Mouse (Mus musculus) liver, adult 2 months (tissue): ENCODE data around the gene Fndc3b. TPM values are rescaled to one million over a fixed set of nuclear protein-coding genes. Genes with fewer than 3 reads are reported as not detected.

Experiments used
- DNase-seq: peaks from one replicate; pipeline ENCODE4 v3.0.0-alpha.2; 2011; ENCODE audit warnings: low read depth, low spot score; ENCODE audit errors: extremely low read depth
- H3K27ac ChIP-seq: fragments of 200-500 bp; replicated peaks from 2 replicates; pipeline ENCODE4 v1.5.1; 2012; ENCODE audit warnings: low read depth, mild to moderate bottlenecking, control low read depth, inconsistent platforms, low read length; ENCODE audit not compliant: insufficient read depth
- H3K27me3 ChIP-seq: fragments of 200-500 bp; 2 replicates; pipeline ENCODE4 v1.6.1; 2012; ENCODE audit warnings: mild to moderate bottlenecking, moderate library complexity, low read length, inconsistent platforms; ENCODE audit not compliant: control insufficient read depth, insufficient read depth
- H3K36me3 ChIP-seq: fragments of 200-500 bp; 2 replicates; pipeline ENCODE4 v1.6.1; 2012; ENCODE audit warnings: low read length, inconsistent platforms; ENCODE audit not compliant: control insufficient read depth, insufficient read depth
- H3K4me1 ChIP-seq: fragments of 200-500 bp; 2 replicates; pipeline ENCODE4 v1.6.1; 2011; ENCODE audit warnings: low read length; ENCODE audit not compliant: control insufficient read depth, insufficient read depth
- H3K4me3 ChIP-seq: fragments of 200-500 bp; 2 replicates; pipeline ENCODE4 v1.5.1; 2011; ENCODE audit warnings: low read depth, mild to moderate bottlenecking, control low read depth, low read length, moderate library complexity; ENCODE audit not compliant: insufficient read depth
- H3K79me2 ChIP-seq: fragments of 200-500 bp; 2 replicates; pipeline ENCODE4 v1.6.1; 2012; ENCODE audit warnings: inconsistent platforms, mild to moderate bottlenecking, low read length, moderate library complexity; ENCODE audit not compliant: control insufficient read depth, insufficient read depth
- H3K9ac ChIP-seq: fragments of 200-500 bp; 2 replicates; pipeline ENCODE4 v1.6.1; 2012; ENCODE audit warnings: low read depth, mild to moderate bottlenecking, control low read depth, inconsistent platforms, low read length
- CTCF ChIP-seq: fragments of 200-500 bp; IDR thresholded peaks from 2 replicates; pipeline ENCODE4 v1.5.1; 2011; ENCODE audit warnings: low read depth, low read length, control low read depth
- POLR2A ChIP-seq: fragments of 200-500 bp; IDR thresholded peaks from 2 replicates; pipeline ENCODE4 v1.6.1; 2011; ENCODE audit warnings: low read length, control low read depth; ENCODE audit not compliant: insufficient read depth; ENCODE audit errors: extremely low read depth
- WGBS: fragments of 180-500 bp; shearing (Covaris S2); methylation state at CpG from one replicate; pipeline ENCODE4 v1.1.7; 2018; 5-methylcytosine and 5-hydroxymethylcytosine counted together
- polyA plus RNA-seq: library from polyadenylated mRNA; depleted of rRNA; stranded (reverse); fragments of >200 nt; gene quantifications from 2 replicates; pipeline ENCODE4 v1.2.3, GENCODE M21; 2012; rRNA removed
- total RNA-seq: library from RNA; depleted of rRNA; stranded (reverse); fragments of >200 nt; gene quantifications from 2 replicates; pipeline ENCODE4 v1.2.3, GENCODE M21; 2014; rRNA removed

Fndc3b gene
- total RNA-seq (9.4 and 9.9 TPM in 2 replicates), polyA plus RNA-seq (3.3 and 3.9 TPM in 2 replicates)

DNA sequence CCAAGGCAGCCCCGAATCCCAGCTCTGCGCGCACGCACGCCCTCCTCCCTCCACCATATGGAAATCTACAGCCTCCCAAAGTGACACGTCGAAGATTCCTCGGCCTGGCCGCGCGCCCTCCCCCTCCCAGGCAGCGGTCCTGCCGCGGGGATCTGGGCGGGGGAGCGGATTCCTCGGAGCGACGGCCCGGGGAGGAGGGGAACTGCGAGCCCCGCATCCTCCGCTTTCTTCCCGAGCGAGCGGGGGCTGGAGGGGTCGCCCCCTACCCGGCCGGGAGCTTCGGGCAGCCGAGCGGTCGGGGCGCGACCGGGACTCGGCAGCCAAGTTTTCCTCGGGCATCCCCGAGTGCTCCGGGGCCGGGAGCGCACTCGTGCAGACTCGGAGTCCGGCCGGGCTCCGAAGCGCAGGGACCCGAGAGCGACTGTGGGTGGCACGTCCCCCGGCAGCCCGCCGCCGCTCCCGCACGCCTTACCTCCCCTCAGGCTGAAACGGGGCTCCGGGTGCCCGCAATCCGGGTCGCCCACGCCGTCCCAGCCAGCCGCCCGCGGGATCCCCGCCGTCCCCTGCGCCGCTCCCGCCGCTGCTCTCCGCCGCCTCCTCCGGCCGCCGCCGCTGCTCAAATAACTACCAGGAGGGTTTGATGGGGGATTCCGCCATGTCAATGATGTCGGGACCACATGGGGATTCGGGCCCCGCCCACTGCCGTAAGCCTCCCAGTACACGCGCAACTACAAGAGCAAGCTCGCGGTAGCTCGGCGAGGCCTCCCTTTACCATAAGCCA lies at the start of gene Fndc3b:
Gene Fndc3b, minus strand, starts transcription at position 660 of the 781 bp plus-strand sequence.
- no peak for TF ChIP-seq CTCF
- TF ChIP-seq POLR2A, result peak; percentile 63; the same call in 1 of the 2 replicates
- no peaks in the 10 kb centered on the region; the same call in 1 of the 2 replicates for H3K4me1 ChIP-seq
- no peaks in the 10 kb centered on the region for H3K36me3 ChIP-seq
- peak within 1 kb of the TSS; percentile 72 for H3K4me3 ChIP-seq
- peak; percentile 74 for DNase-seq
- peaks cover 7% of the 10 kb centered on the region; the same call in 1 of the 2 replicates for H3K79me2 ChIP-seq
- no peaks in the 10 kb centered on the region for H3K27me3 ChIP-seq
- WGBS, result 1% methylated on average over 82 of the region's 90 CpGs
- H3K27ac ChIP-seq, result peak within 1 kb of the TSS; percentile 95
- H3K9ac ChIP-seq, result peak within 1 kb of the TSS; percentile 88

- no peak overlapping the region for H3K9ac ChIP-seq
- H3K4me1 ChIP-seq, result no peaks in the 10 kb centered on the region
- 88% methylated on average over 2 of the region's 2 CpGs for WGBS
- no peak overlapping the region for H3K4me3 ChIP-seq
- no peaks in the 10 kb centered on the region for H3K79me2 ChIP-seq
- H3K27me3 ChIP-seq, result no peaks in the 10 kb centered on the region
- DNase-seq, result no peak
- TF ChIP-seq CTCF (no peak), POLR2A (no peak)
- no peaks in the 10 kb centered on the region for H3K36me3 ChIP-seq
- no peak overlapping the region for H3K27ac ChIP-seq
Observed at GRCm38 (mm10) chr3:27760278-27760677, 49.2 kb upstream of the Fndc3b start.

GRCm38 (mm10) chr3:27758976-27759375 lies 47.9 kb upstream of the Fndc3b start:
- no peak overlapping the region for H3K27ac ChIP-seq
- H3K27me3 ChIP-seq, result no peaks in the 10 kb centered on the region
- no peak overlapping the region for H3K9ac ChIP-seq
- no peak overlapping the region for H3K4me3 ChIP-seq
- H3K79me2 ChIP-seq, result no peaks in the 10 kb centered on the region
- WGBS, result 66% methylated on average over 6 of the region's 6 CpGs
- H3K36me3 ChIP-seq, result no peaks in the 10 kb centered on the region
- TF ChIP-seq POLR2A, result no peak
- no peak for TF ChIP-seq CTCF
- H3K4me1 ChIP-seq, result no peaks in the 10 kb centered on the region
- no peak for DNase-seq

DNA sequence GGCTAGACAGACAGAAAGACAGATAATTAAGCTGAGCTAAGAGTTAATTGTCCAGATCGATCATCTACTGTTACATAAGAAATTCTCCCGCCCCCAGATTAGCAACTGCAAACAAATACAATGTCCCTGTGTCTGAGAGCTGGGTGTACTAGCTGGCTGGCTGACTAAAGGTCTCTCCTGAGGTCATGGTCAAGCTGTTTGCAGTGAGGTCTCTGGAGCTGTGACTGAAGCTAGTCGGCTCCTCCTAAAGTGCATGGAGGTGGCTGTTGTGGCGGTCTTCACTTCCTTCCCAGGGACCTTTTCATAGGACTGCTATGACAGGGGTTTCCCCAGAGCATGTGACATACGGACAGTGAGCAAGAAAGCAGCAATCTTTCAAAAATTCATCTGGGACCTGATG lies 40.5 kb upstream of the Fndc3b start:
- no peaks in the 10 kb centered on the region for H3K36me3 ChIP-seq
- TF ChIP-seq CTCF (no peak), POLR2A (no peak)
- H3K27me3 ChIP-seq, result no peaks in the 10 kb centered on the region
- WGBS, result 7% methylated on average over 5 of the region's 5 CpGs
- peak; percentile 84 for DNase-seq
- no peak overlapping the region for H3K4me3 ChIP-seq
- H3K4me1 ChIP-seq, result peaks cover 5% of the 10 kb centered on the region; the same call in 1 of the 2 replicates
- no peaks in the 10 kb centered on the region for H3K79me2 ChIP-seq
- H3K27ac ChIP-seq, result no peak overlapping the region
- H3K9ac ChIP-seq, result no peak overlapping the region

DNA sequence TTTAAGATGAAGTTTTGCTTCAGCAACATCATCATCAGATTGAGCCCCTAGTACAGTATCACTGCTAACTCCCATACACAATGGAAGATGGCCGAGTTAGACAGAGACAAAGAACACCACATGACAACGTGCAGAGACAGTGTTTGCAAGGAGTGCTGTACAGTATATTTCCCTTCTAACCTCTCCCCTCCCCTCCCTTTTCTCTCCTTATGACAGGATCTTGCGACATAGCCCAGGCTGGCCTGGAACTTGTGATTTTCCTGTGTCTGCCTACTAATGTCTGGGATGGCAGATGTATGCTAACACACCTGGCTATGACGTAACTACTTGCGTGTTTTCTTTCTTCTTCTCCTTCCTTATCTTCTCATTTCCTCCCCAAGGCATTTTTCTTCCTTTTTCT lies 40.0 kb upstream of the Fndc3b start:
- WGBS, result 27% methylated on average over 5 of the region's 5 CpGs
- H3K27me3 ChIP-seq, result no peaks in the 10 kb centered on the region
- no peak for TF ChIP-seq CTCF
- no peak for TF ChIP-seq POLR2A
- peaks cover 5% of the 10 kb centered on the region; the same call in 1 of the 2 replicates for H3K4me1 ChIP-seq
- no peak overlapping the region for H3K9ac ChIP-seq
- H3K79me2 ChIP-seq, result no peaks in the 10 kb centered on the region
- no peak for DNase-seq
- no peak overlapping the region for H3K27ac ChIP-seq
- no peak overlapping the region for H3K4me3 ChIP-seq
- H3K36me3 ChIP-seq, result no peaks in the 10 kb centered on the region

DNA sequence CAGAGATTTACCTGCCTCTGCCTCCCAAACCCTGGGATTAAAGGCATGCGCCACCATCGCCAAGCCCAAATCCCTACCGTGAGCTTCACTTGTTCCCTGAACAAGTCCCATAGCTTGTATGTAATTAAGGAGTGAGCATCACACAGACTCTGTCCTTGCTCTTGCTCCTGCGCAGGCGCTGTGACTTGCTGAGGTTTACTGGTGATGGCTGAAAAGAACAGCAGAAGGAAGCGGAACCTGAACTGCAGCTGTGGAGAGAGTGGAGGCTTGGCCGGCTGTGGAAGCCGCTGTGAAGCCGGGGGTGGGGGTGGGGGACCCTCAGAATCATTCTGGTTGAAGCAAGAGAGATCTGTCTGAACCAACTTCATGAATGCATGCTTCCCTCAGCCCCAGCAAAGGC lies 34.5 kb upstream of the Fndc3b start:
- Histone ChIP-seq H3K27me3 (no peaks in the 10 kb centered on the region), H3K4me1 (no peaks in the 10 kb centered on the region; the same call in 1 of the 2 replicates), H3K4me3 (no peak overlapping the region), H3K9ac (no peak overlapping the region), H3K79me2 (no peaks in the 10 kb centered on the region), H3K36me3 (no peaks in the 10 kb centered on the region), H3K27ac (no peak overlapping the region)
- TF ChIP-seq CTCF, result no peak
- TF ChIP-seq POLR2A, result no peak
- WGBS, result 98% methylated on average over 9 of the region's 9 CpGs
- no peak for DNase-seq
